Mouse (Mus musculus) heart, embryonic 11.5 days (tissue): Measurements from ENCODE around the gene Usp18. TPM values are rescaled to one million over a fixed set of nuclear protein-coding genes. Genes with fewer than 3 reads are reported as not detected.

ENCODE experiments used
- ATAC-seq: fragments of 200-750 bp; cut with Nextera tagmentation; replicated peaks from 2 replicates; pipeline ENCODE4 v1.8.0; 2017; ENCODE audit warnings: moderate library complexity; ENCODE audit not compliant: insufficient number of reproducible peaks, low FRiP score, low TSS enrichment
- H3K27ac ChIP-seq: fragments of 300-500 bp; sonication (generic); 2 replicates; pipeline ENCODE4 v1.5.1; 2014; ENCODE audit warnings: mild to moderate bottlenecking, low read depth, low read length
- H3K27me3 ChIP-seq: fragments of 300-500 bp; sonication (generic); 2 replicates; pipeline ENCODE4 v1.6.1; 2014; ENCODE audit warnings: mild to moderate bottlenecking, low read length, mixed read lengths; ENCODE audit not compliant: control insufficient read depth, insufficient read depth
- H3K36me3 ChIP-seq: fragments of 300-500 bp; sonication (generic); 2 replicates; pipeline ENCODE4 v1.6.1; 2014; ENCODE audit warnings: mild to moderate bottlenecking, low read length, moderate library complexity, mixed read lengths; ENCODE audit not compliant: control insufficient read depth, insufficient read depth
- H3K4me1 ChIP-seq: fragments of 300-500 bp; sonication (generic); 2 replicates; pipeline ENCODE4 v1.6.1; 2014; ENCODE audit warnings: low read length; ENCODE audit not compliant: control insufficient read depth, insufficient read depth
- H3K4me2 ChIP-seq: fragments of 300-500 bp; sonication (generic); 2 replicates; pipeline ENCODE4 v1.6.1; 2014; ENCODE audit warnings: mild to moderate bottlenecking, moderate library complexity
- H3K4me3 ChIP-seq: fragments of 300-500 bp; sonication (generic); 2 replicates; pipeline ENCODE4 v1.5.1; 2014; ENCODE audit warnings: low read depth, low read length
- H3K9ac ChIP-seq: fragments of 300-500 bp; sonication (generic); 2 replicates; pipeline ENCODE4 v1.6.1; 2014; ENCODE audit warnings: mild to moderate bottlenecking, low read depth, low read length, moderate library complexity
- H3K9me3 ChIP-seq: fragments of 300-500 bp; sonication (generic); replicated peaks from 2 replicates; pipeline ENCODE4 v1.6.1; 2016; ENCODE audit warnings: low read length; ENCODE audit not compliant: control insufficient read depth
- WGBS: fragments of 180-500 bp; shearing (Covaris S2); extraction: QIAGEN DNeasy Blood & Tissue Kit; methylation state at CpG from one replicate; pipeline ENCODE4 v1.1.7; 2014; ENCODE audit not compliant: insufficient replicate concordance; 5-methylcytosine and 5-hydroxymethylcytosine counted together
- polyA plus RNA-seq: library from polyadenylated mRNA; unstranded; fragments of >200 nt; fragmentation: Nextera tagmentation; extraction: Ambion mirVana; gene quantifications from 2 replicates; pipeline ENCODE4 v1.2.1, GENCODE M21; 2014

Gene Usp18
- polyA plus RNA-seq, 1 experiment from 2014 or later, result 0.67 TPM

DNA sequence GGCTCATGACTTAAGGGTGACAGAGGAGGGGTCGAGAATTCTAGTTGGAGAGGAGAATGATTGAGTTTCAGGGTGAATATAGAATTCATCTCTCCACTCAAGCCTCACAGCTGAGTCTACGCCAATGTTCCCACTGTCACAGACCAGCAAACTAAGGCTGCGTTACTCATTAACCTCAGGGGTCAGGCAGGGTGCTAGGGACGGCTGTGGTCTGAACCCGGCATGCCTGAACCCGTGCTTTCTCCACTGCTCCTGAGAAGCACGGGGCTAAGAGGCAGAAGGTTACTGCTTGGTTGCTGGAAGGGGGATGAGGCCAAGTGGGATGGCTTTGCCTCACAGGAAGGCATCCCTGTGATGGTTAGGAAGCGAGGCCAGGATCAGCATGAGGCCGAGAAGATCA, 54.8 kb downstream of the Usp18 start:
- Histone ChIP-seq H3K4me2 (peak overlapping the region; percentile 57), H3K27me3 (no peaks in the 10 kb centered on the region), H3K9me3 (no peaks in the 10 kb centered on the region), H3K9ac (peak overlapping the region; percentile 25; the same call in 1 of the 2 replicates), H3K36me3 (no peaks in the 10 kb centered on the region), H3K4me3 (peak overlapping the region; percentile 29), H3K27ac (peak overlapping the region; percentile 57; the same call in 1 of the 2 replicates), H3K4me1 (peaks cover 13% of the 10 kb centered on the region; the same call in 1 of the 2 replicates)
- 48% methylated on average over 9 of the region's 9 CpGs for WGBS
- ATAC-seq, result no peak

DNA sequence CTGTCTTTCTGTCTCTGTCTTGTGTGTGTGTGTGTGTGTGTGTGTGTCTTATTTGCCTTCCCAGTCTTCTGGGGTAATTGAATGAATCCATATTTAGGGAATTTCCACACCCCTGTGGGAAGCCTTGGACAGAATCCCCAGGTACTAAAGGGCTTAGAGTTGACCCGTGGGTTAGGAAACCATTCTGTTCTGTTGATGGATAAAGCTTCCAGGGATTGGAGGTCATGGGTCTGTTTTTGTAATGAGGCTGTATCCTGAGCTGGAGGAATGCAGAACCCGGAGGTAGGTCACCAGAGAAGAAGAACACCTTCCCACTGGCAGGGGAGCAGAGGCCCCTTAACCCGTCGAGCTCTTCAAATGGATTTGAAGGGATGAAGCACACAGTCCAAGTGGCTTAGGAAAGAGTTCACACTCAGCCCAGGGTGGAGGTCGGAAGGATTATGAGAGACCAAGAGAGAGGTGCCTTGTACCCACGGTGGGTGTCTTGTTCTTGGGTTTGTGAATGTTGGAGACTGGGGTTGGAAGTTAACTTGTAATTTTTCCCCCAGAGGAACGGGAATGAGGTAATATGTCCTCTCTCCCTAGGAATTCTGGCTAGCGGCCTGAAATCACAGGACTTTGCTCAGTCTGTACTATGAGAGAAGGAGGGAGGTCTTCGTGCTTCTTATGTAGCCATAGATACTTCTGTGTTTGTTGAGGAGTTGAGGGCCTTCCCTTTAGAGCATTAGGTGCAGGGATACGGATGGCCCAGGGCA, 57.9 kb downstream of the Usp18 start:
- WGBS, result 63% methylated on average over 10 of the region's 10 CpGs
- H3K27ac ChIP-seq, result no peak overlapping the region
- H3K4me2 ChIP-seq, result no peak overlapping the region
- no peak for ATAC-seq
- H3K4me3 ChIP-seq, result no peak overlapping the region
- H3K9me3 ChIP-seq, result no peaks in the 10 kb centered on the region
- peaks cover 11% of the 10 kb centered on the region; the same call in 1 of the 2 replicates for H3K4me1 ChIP-seq
- H3K36me3 ChIP-seq, result no peaks in the 10 kb centered on the region
- H3K27me3 ChIP-seq, result no peaks in the 10 kb centered on the region
- no peak overlapping the region for H3K9ac ChIP-seq

DNA sequence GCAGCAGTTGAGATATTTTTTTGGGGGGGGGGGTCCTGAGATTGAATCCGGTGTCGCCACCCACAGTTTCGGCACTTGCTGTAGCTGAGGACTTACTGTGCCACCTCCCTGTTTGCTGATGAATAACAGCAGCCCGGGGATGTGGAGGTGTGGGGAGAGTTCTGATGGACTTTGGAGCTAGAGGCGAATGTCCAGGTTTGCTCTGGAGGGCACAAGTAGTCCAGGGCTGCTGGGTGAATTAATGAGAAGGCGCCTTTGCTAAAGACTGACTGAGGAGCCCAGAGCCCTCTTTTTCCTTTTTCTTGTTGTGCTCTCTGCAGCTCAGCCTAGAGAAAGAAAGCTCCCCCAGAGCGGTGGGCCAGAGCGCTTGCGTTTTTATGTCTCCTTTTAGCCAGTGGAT, 58.9 kb downstream of the Usp18 start:
- H3K9me3 ChIP-seq, result no peaks in the 10 kb centered on the region
- no peaks in the 10 kb centered on the region for H3K36me3 ChIP-seq
- no peaks in the 10 kb centered on the region for H3K27me3 ChIP-seq
- H3K9ac ChIP-seq, result no peak overlapping the region
- no peak for ATAC-seq
- no peak overlapping the region for H3K4me3 ChIP-seq
- WGBS, result 76% methylated on average over 9 of the region's 9 CpGs
- H3K4me2 ChIP-seq, result no peak overlapping the region
- peaks cover 11% of the 10 kb centered on the region; the same call in 1 of the 2 replicates for H3K4me1 ChIP-seq
- no peak overlapping the region for H3K27ac ChIP-seq

DNA sequence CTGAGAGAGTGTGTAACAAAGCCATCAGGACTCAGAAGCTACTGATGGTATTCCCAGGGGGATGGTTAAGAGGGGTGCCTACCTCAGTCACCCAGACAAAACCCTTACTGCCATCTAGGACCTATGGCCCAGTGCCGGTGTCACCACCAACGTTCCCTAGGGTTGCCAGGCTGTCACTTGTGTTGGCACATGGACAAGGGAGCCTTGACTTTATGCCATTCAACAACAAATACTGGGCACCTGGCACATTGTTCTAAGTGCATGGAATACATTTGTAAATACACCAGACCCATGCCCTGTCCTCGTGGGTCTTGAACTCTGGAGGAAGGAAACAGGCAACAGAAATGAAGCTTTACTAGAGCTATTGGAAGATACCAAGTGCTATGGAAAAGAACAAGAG, 59.9 kb downstream of the Usp18 start:
- H3K27me3 ChIP-seq, result no peaks in the 10 kb centered on the region
- no peak for ATAC-seq
- peaks cover 4% of the 10 kb centered on the region; the same call in 1 of the 2 replicates for H3K4me1 ChIP-seq
- no peak overlapping the region for H3K27ac ChIP-seq
- no peak overlapping the region for H3K4me3 ChIP-seq
- H3K4me2 ChIP-seq, result no peak overlapping the region
- H3K9me3 ChIP-seq, result no peaks in the 10 kb centered on the region
- 89% methylated on average over 3 of the region's 3 CpGs for WGBS
- H3K36me3 ChIP-seq, result no peaks in the 10 kb centered on the region
- H3K9ac ChIP-seq, result no peak overlapping the region

DNA sequence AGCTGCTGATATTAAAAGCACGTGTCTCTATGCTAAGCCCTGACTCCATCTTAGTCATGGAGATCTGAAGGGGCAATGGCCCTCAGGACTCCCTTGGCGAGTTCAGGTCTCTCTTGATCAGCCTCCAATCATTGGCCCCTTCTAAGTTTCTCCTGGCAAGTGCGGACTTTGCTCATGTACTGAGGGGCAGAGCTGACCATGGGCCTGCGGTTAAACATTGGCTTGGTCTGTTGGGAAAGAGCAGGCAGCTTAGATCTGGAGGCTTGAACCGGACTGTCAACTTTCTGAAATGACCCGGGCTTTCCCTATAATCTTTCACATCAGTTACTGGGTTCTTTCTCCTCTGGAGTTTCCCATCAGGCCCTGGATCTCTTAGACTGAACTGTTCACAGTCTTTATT, 65.3 kb downstream of the Usp18 start:
- Histone ChIP-seq H3K36me3 (no peaks in the 10 kb centered on the region), H3K9me3 (no peaks in the 10 kb centered on the region), H3K27ac (no peak overlapping the region), H3K9ac (no peak overlapping the region), H3K4me3 (no peak overlapping the region), H3K27me3 (no peaks in the 10 kb centered on the region), H3K4me1 (no peaks in the 10 kb centered on the region), H3K4me2 (no peak overlapping the region)
- ATAC-seq, result no peak
- WGBS, result 84% methylated on average over 6 of the region's 6 CpGs

DNA sequence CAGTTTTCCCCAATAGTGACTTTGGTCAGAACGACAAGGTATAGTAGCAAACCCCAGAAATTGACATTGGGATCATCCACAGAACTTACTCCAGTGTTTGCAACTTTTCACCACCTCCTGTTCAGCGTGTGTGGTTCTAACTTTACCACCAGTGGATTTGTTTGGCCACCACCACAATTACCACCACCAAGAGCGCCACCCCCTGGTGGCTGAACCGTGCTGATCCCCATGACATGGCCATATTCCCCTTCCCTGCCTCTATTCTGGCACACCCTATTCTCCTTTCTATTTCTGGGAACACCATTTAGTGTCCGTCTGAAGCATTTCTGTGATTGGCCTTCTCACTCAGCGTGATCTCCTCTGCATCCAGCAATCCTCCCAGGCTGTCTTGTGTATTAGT, 73.4 kb downstream of the Usp18 start:
- 54% methylated on average over 6 of the region's 6 CpGs for WGBS
- no peaks in the 10 kb centered on the region for H3K27me3 ChIP-seq
- no peaks in the 10 kb centered on the region for H3K9me3 ChIP-seq
- no peak overlapping the region for H3K9ac ChIP-seq
- no peaks in the 10 kb centered on the region for H3K4me1 ChIP-seq
- no peak overlapping the region for H3K4me2 ChIP-seq
- no peak for ATAC-seq
- no peak overlapping the region for H3K4me3 ChIP-seq
- no peaks in the 10 kb centered on the region for H3K36me3 ChIP-seq
- no peak overlapping the region for H3K27ac ChIP-seq

Other genes with a start within 250 kb of the Usp18 start
- 32.3 and 53.2 TPM in 2 replicates for gene Mical3, start 114.9 kb upstream of the Usp18 start, polyA plus RNA-seq
- gene Pex26, start 62.2 kb upstream of the Usp18 start, polyA plus RNA-seq, result 3.8 and 4.1 TPM in 2 replicates
- 0.59 and 1.0 TPM in 2 replicates for gene Tuba8, start 35.2 kb upstream of the Usp18 start, polyA plus RNA-seq
- gene Slc6a13, start 54.3 kb downstream of the Usp18 start, polyA plus RNA-seq, result 8.4 and 10.6 TPM in 2 replicates
- gene Slc6a12, start 97.2 kb downstream of the Usp18 start, polyA plus RNA-seq, result 0.24 TPM in 1 of 2 replicates, not detected in the other
- 0.04 TPM in 1 of 2 replicates, not detected in the other for gene Iqsec3, start 227.8 kb downstream of the Usp18 start, polyA plus RNA-seq